Mouse (Mus musculus): Measurements from ENCODE around the gene Ttc6. TPM values are rescaled to one million over a fixed set of nuclear protein-coding genes. Genes with fewer than 3 reads are reported as not detected.

Ttc6 gene
- polyA plus RNA-seq, 1 experiment from 2014 or later = 0.15 TPM

- 0 out of 2 replicates have a peak overlapping the region, but pooled peaks have one; percentile 12 for H3K27ac ChIP-seq (ENCODE audit: low read length)
- H3K9me3 ChIP-seq (ENCODE audit: low read length) = no peaks in the 10 kb centered on the region
- peak overlapping the region; percentile 57 for H3K4me3 ChIP-seq (ENCODE audit: low read length)
- peaks cover 29% of the 10 kb centered on the region for H3K4me1 ChIP-seq (ENCODE audit: insufficient read depth, low read length)
- peak overlapping the region; percentile 95 for H3K4me2 ChIP-seq (replicated peaks; ENCODE audit: low read depth, low read length)
- H3K36me3 ChIP-seq (ENCODE audit: insufficient read depth, low read length) = no peaks in the 10 kb centered on the region
- peak; percentile 69 for ATAC-seq (ENCODE audit: low FRiP score, low TSS enrichment)
- under 1% methylated on average over 76 of the region's 106 CpGs for WGBS
- peaks cover 91% of the 10 kb centered on the region for H3K27me3 ChIP-seq (ENCODE audit: insufficient read depth, low read length)
- peak overlapping the region; percentile 61 for H3K9ac ChIP-seq (replicated peaks; ENCODE audit: low read length)
These were observed 18.3 kb upstream of the Ttc6 start for GRCm38 (mm10) chr12:57545371-57546241.

- no peaks in the 10 kb centered on the region for H3K36me3 ChIP-seq (ENCODE audit: insufficient read depth, low read length)
- peak within 1 kb of the TSS; percentile 95 for H3K4me2 ChIP-seq (replicated peaks; ENCODE audit: low read depth, low read length)
- peaks cover 29% of the 10 kb centered on the region for H3K4me1 ChIP-seq (ENCODE audit: insufficient read depth, low read length)
- peaks cover 91% of the 10 kb centered on the region for H3K27me3 ChIP-seq (ENCODE audit: insufficient read depth, low read length)
- H3K9ac ChIP-seq (replicated peaks; ENCODE audit: low read length) = peak within 1 kb of the TSS; percentile 61
- no peak within 1 kb of the TSS for H3K27ac ChIP-seq (ENCODE audit: low read length)
- ATAC-seq (ENCODE audit: low FRiP score, low TSS enrichment) = 0 out of 2 replicates have a peak, but pooled peaks have one; percentile 19
- H3K9me3 ChIP-seq (ENCODE audit: low read length) = no peaks in the 10 kb centered on the region
- WGBS = under 1% methylated on average over 32 of the region's 32 CpGs
- peak within 1 kb of the TSS; percentile 57 for H3K4me3 ChIP-seq (ENCODE audit: low read length)
These were observed 17.3 kb upstream of the Ttc6 start, which contains the start of gene Foxa1 for GRCm38 (mm10) chr12:57546415-57547201. Gene Foxa1, minus strand, starts transcription at chr12:57546916.

GRCm38 (mm10) chr12:57547890-57548289 lies 16.0 kb upstream of the Ttc6 start:
- H3K4me3 ChIP-seq (ENCODE audit: low read length) = no peak overlapping the region
- WGBS = 3% methylated on average over 9 of the region's 9 CpGs
- H3K4me1 ChIP-seq (ENCODE audit: insufficient read depth, low read length) = peaks cover 21% of the 10 kb centered on the region
- peaks cover 92% of the 10 kb centered on the region for H3K27me3 ChIP-seq (ENCODE audit: insufficient read depth, low read length)
- no peak for ATAC-seq (ENCODE audit: low FRiP score, low TSS enrichment)
- H3K9me3 ChIP-seq (ENCODE audit: low read length) = no peaks in the 10 kb centered on the region
- H3K9ac ChIP-seq (replicated peaks; ENCODE audit: low read length) = no peak overlapping the region
- H3K36me3 ChIP-seq (ENCODE audit: insufficient read depth, low read length) = no peaks in the 10 kb centered on the region
- no peak overlapping the region for H3K27ac ChIP-seq (ENCODE audit: low read length)
- no peak overlapping the region for H3K4me2 ChIP-seq (replicated peaks; ENCODE audit: low read depth, low read length)

GRCm38 (mm10) chr12:57548352-57548980 lies 15.4 kb upstream of the Ttc6 start:
- Histone ChIP-seq H3K4me3 (ENCODE audit: low read length) (no peak overlapping the region), H3K4me2 (replicated peaks; ENCODE audit: low read depth, low read length) (no peak overlapping the region), H3K27me3 (ENCODE audit: insufficient read depth, low read length) (peaks cover 92% of the 10 kb centered on the region), H3K9me3 (ENCODE audit: low read length) (no peaks in the 10 kb centered on the region), H3K9ac (replicated peaks; ENCODE audit: low read length) (no peak overlapping the region), H3K36me3 (ENCODE audit: insufficient read depth, low read length) (no peaks in the 10 kb centered on the region), H3K4me1 (ENCODE audit: insufficient read depth, low read length) (peaks cover 18% of the 10 kb centered on the region), H3K27ac (ENCODE audit: low read length) (no peak overlapping the region)
- ATAC-seq (ENCODE audit: low FRiP score, low TSS enrichment) = no peak
- WGBS = 1% methylated on average over 20 of the region's 20 CpGs

- 3% methylated on average over 25 of the region's 25 CpGs for WGBS
- H3K27me3 ChIP-seq (ENCODE audit: insufficient read depth, low read length) = peaks cover 92% of the 10 kb centered on the region
- peaks cover 18% of the 10 kb centered on the region for H3K4me1 ChIP-seq (ENCODE audit: insufficient read depth, low read length)
- H3K36me3 ChIP-seq (ENCODE audit: insufficient read depth, low read length) = no peaks in the 10 kb centered on the region
- ATAC-seq (ENCODE audit: low FRiP score, low TSS enrichment) = no peak
- H3K9me3 ChIP-seq (ENCODE audit: low read length) = no peaks in the 10 kb centered on the region
- H3K9ac ChIP-seq (replicated peaks; ENCODE audit: low read length) = no peak overlapping the region
- no peak overlapping the region for H3K27ac ChIP-seq (ENCODE audit: low read length)
- no peak overlapping the region for H3K4me3 ChIP-seq (ENCODE audit: low read length)
- H3K4me2 ChIP-seq (replicated peaks; ENCODE audit: low read depth, low read length) = no peak overlapping the region
These were observed 14.8 kb upstream of the Ttc6 start for GRCm38 (mm10) chr12:57548981-57549666.

GRCm38 (mm10) chr12:57549667-57550160 lies 14.2 kb upstream of the Ttc6 start:
- Histone ChIP-seq H3K4me2 (replicated peaks; ENCODE audit: low read depth, low read length) (no peak overlapping the region), H3K27me3 (ENCODE audit: insufficient read depth, low read length) (peaks cover 94% of the 10 kb centered on the region), H3K9ac (replicated peaks; ENCODE audit: low read length) (no peak overlapping the region), H3K4me1 (ENCODE audit: insufficient read depth, low read length) (peaks cover 18% of the 10 kb centered on the region), H3K36me3 (ENCODE audit: insufficient read depth, low read length) (no peaks in the 10 kb centered on the region), H3K9me3 (ENCODE audit: low read length) (no peaks in the 10 kb centered on the region), H3K27ac (ENCODE audit: low read length) (no peak overlapping the region), H3K4me3 (ENCODE audit: low read length) (no peak overlapping the region)
- WGBS = 3% methylated on average over 15 of the region's 15 CpGs
- ATAC-seq (ENCODE audit: low FRiP score, low TSS enrichment) = no peak

- Histone ChIP-seq H3K4me3 (ENCODE audit: low read length) (no peak overlapping the region), H3K27me3 (ENCODE audit: insufficient read depth, low read length) (peaks cover 95% of the 10 kb centered on the region), H3K9ac (replicated peaks; ENCODE audit: low read length) (no peak overlapping the region), H3K4me1 (ENCODE audit: insufficient read depth, low read length) (peaks cover 15% of the 10 kb centered on the region), H3K9me3 (ENCODE audit: low read length) (no peaks in the 10 kb centered on the region), H3K36me3 (ENCODE audit: insufficient read depth, low read length) (no peaks in the 10 kb centered on the region), H3K4me2 (replicated peaks; ENCODE audit: low read depth, low read length) (no peak overlapping the region), H3K27ac (ENCODE audit: low read length) (no peak overlapping the region)
- ATAC-seq (ENCODE audit: low FRiP score, low TSS enrichment) = no peak
- 1% methylated on average over 31 of the region's 31 CpGs for WGBS
These were observed 13.6 kb upstream of the Ttc6 start for GRCm38 (mm10) chr12:57550181-57550808.

- peaks cover 10% of the 10 kb centered on the region for H3K4me1 ChIP-seq (ENCODE audit: insufficient read depth, low read length)
- peaks cover 95% of the 10 kb centered on the region for H3K27me3 ChIP-seq (ENCODE audit: insufficient read depth, low read length)
- 2% methylated on average over 8 of the region's 8 CpGs for WGBS
- H3K9me3 ChIP-seq (ENCODE audit: low read length) = no peaks in the 10 kb centered on the region
- no peak overlapping the region for H3K4me2 ChIP-seq (replicated peaks; ENCODE audit: low read depth, low read length)
- H3K9ac ChIP-seq (replicated peaks; ENCODE audit: low read length) = no peak overlapping the region
- no peak for ATAC-seq (ENCODE audit: low FRiP score, low TSS enrichment)
- H3K36me3 ChIP-seq (ENCODE audit: insufficient read depth, low read length) = no peaks in the 10 kb centered on the region
- H3K27ac ChIP-seq (ENCODE audit: low read length) = no peak overlapping the region
- no peak overlapping the region for H3K4me3 ChIP-seq (ENCODE audit: low read length)
These were observed 13.0 kb upstream of the Ttc6 start for GRCm38 (mm10) chr12:57550881-57551280.

GRCm38 (mm10) chr12:57552286-57552685 lies 11.6 kb upstream of the Ttc6 start:
- H3K4me1 ChIP-seq (ENCODE audit: insufficient read depth, low read length) = no peaks in the 10 kb centered on the region
- no peak for ATAC-seq (ENCODE audit: low FRiP score, low TSS enrichment)
- H3K27me3 ChIP-seq (ENCODE audit: insufficient read depth, low read length) = peaks cover 86% of the 10 kb centered on the region
- WGBS = 12% methylated on average over 3 of the region's 3 CpGs
- no peaks in the 10 kb centered on the region for H3K9me3 ChIP-seq (ENCODE audit: low read length)
- H3K9ac ChIP-seq (replicated peaks; ENCODE audit: low read length) = no peak overlapping the region
- no peak overlapping the region for H3K27ac ChIP-seq (ENCODE audit: low read length)
- no peak overlapping the region for H3K4me2 ChIP-seq (replicated peaks; ENCODE audit: low read depth, low read length)
- no peak overlapping the region for H3K4me3 ChIP-seq (ENCODE audit: low read length)
- no peaks in the 10 kb centered on the region for H3K36me3 ChIP-seq (ENCODE audit: insufficient read depth, low read length)
